Mouse (Mus musculus) liver, adult 2 months (tissue): ENCODE data around the gene Elane. TPM values are rescaled to one million over a fixed set of nuclear protein-coding genes. Genes with fewer than 3 reads are reported as not detected.

Source experiments
- DNase-seq: peaks from one replicate; pipeline ENCODE4 v3.0.0-alpha.2; 2011; ENCODE audit warnings: low read depth, low spot score; ENCODE audit errors: extremely low read depth
- H3K27ac ChIP-seq: fragments of 200-500 bp; replicated peaks from 2 replicates; pipeline ENCODE4 v1.5.1; 2012; ENCODE audit warnings: low read depth, mild to moderate bottlenecking, control low read depth, inconsistent platforms, low read length; ENCODE audit not compliant: insufficient read depth
- H3K27me3 ChIP-seq: fragments of 200-500 bp; 2 replicates; pipeline ENCODE4 v1.6.1; 2012; ENCODE audit warnings: mild to moderate bottlenecking, moderate library complexity, low read length, inconsistent platforms; ENCODE audit not compliant: control insufficient read depth, insufficient read depth
- H3K36me3 ChIP-seq: fragments of 200-500 bp; 2 replicates; pipeline ENCODE4 v1.6.1; 2012; ENCODE audit warnings: low read length, inconsistent platforms; ENCODE audit not compliant: control insufficient read depth, insufficient read depth
- H3K4me1 ChIP-seq: fragments of 200-500 bp; 2 replicates; pipeline ENCODE4 v1.6.1; 2011; ENCODE audit warnings: low read length; ENCODE audit not compliant: control insufficient read depth, insufficient read depth
- H3K4me3 ChIP-seq: fragments of 200-500 bp; 2 replicates; pipeline ENCODE4 v1.5.1; 2011; ENCODE audit warnings: low read depth, mild to moderate bottlenecking, control low read depth, low read length, moderate library complexity; ENCODE audit not compliant: insufficient read depth
- H3K79me2 ChIP-seq: fragments of 200-500 bp; 2 replicates; pipeline ENCODE4 v1.6.1; 2012; ENCODE audit warnings: inconsistent platforms, mild to moderate bottlenecking, low read length, moderate library complexity; ENCODE audit not compliant: control insufficient read depth, insufficient read depth
- H3K9ac ChIP-seq: fragments of 200-500 bp; 2 replicates; pipeline ENCODE4 v1.6.1; 2012; ENCODE audit warnings: low read depth, mild to moderate bottlenecking, control low read depth, inconsistent platforms, low read length
- CTCF ChIP-seq: fragments of 200-500 bp; IDR thresholded peaks from 2 replicates; pipeline ENCODE4 v1.5.1; 2011; ENCODE audit warnings: low read depth, low read length, control low read depth
- POLR2A ChIP-seq: fragments of 200-500 bp; IDR thresholded peaks from 2 replicates; pipeline ENCODE4 v1.6.1; 2011; ENCODE audit warnings: low read length, control low read depth; ENCODE audit not compliant: insufficient read depth; ENCODE audit errors: extremely low read depth
- WGBS: fragments of 180-500 bp; shearing (Covaris S2); methylation state at CpG from one replicate; pipeline ENCODE4 v1.1.7; 2018; 5-methylcytosine and 5-hydroxymethylcytosine counted together
- polyA plus RNA-seq: library from polyadenylated mRNA; depleted of rRNA; stranded (reverse); fragments of >200 nt; gene quantifications from 2 replicates; pipeline ENCODE4 v1.2.3, GENCODE M21; 2012; rRNA removed
- total RNA-seq: library from RNA; depleted of rRNA; stranded (reverse); fragments of >200 nt; gene quantifications from 2 replicates; pipeline ENCODE4 v1.2.3, GENCODE M21; 2014; rRNA removed

Gene Elane
- total and polyA plus RNA-seq, 2 experiments: 0.12 TPM; not detected in 1

- no peak overlapping the region for H3K9ac ChIP-seq
- H3K27me3 ChIP-seq: no peaks in the 10 kb centered on the region
- WGBS: 12% methylated on average over 10 of the region's 10 CpGs
- H3K36me3 ChIP-seq: no peaks in the 10 kb centered on the region
- peaks cover 31% of the 10 kb centered on the region for H3K4me1 ChIP-seq
- H3K27ac ChIP-seq: no peak overlapping the region
- DNase-seq: peak; percentile 61
- H3K4me3 ChIP-seq: no peak overlapping the region
- no peak for TF ChIP-seq CTCF
- no peaks in the 10 kb centered on the region; the same call in 1 of the 2 replicates for H3K79me2 ChIP-seq
Observed at GRCm38 (mm10) chr10:79936284-79936910, 50.4 kb downstream of the Elane start.

DNA sequence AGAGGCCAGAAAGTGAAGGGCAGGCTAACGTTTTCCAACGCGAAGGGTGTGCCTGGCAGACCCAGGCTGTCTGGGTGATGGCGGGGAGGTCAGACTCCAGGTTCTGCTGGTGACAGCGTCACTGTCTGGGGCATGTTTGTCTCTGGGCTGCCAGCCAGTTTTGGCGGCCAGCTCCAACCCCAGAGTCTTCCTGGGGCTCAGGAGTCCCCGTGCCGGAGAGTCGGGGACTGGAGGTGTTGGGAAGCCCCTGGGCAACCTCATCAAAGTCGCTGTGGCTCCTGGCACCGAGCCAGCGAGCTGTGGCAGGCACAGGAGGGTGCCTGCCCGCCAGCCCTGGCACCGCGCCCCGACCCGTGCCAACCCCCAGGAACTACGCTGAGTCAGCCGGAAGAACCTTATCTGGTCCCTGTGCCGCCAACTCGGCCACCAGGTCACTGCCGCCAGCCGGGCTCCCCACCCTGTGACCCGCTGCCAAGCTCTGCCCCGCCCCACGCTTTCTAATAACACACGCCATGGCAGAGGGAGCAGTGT lies 50.9 kb downstream of the Elane start:
- H3K36me3 ChIP-seq: no peaks in the 10 kb centered on the region
- WGBS: 3% methylated on average over 27 of the region's 27 CpGs
- H3K27me3 ChIP-seq: no peaks in the 10 kb centered on the region
- peak; percentile 93 for DNase-seq
- peak overlapping the region; percentile 17; the same call in 1 of the 2 replicates for H3K4me3 ChIP-seq
- TF ChIP-seq POLR2A: no peak
- no peak for TF ChIP-seq CTCF
- H3K79me2 ChIP-seq: no peaks in the 10 kb centered on the region; the same call in 1 of the 2 replicates
- no peak overlapping the region for H3K9ac ChIP-seq
- no peak overlapping the region; the same call in 1 of the 2 replicates for H3K27ac ChIP-seq
- H3K4me1 ChIP-seq: peaks cover 31% of the 10 kb centered on the region

Other genes starting within 250 kb of the Elane start
Only the 30 nearest of the 34 such genes appear.
- 18.2 and 24.4 TPM in 2 replicates for gene Tpgs1, start 216.9 kb upstream of the Elane start, total RNA-seq
- 48.5 and 58.9 TPM in 2 replicates for gene Tpgs1, start 216.9 kb upstream of the Elane start, polyA plus RNA-seq
- gene Cdc34, start 204.1 kb upstream of the Elane start, total RNA-seq: 82.1 and 91.1 TPM in 2 replicates
- 215 and 222 TPM in 2 replicates for gene Cdc34, start 204.1 kb upstream of the Elane start, polyA plus RNA-seq
- 0.09 and 0.34 TPM in 2 replicates for gene Gzmm, start 197.2 kb upstream of the Elane start, total RNA-seq
- 0.09 and 0.37 TPM in 2 replicates for gene Gzmm, start 197.2 kb upstream of the Elane start, polyA plus RNA-seq
- 652 and 839 TPM in 2 replicates for gene Bsg, start 181.8 kb upstream of the Elane start, total RNA-seq
- gene Bsg, start 181.8 kb upstream of the Elane start, polyA plus RNA-seq: 523 and 643 TPM in 2 replicates
- 0.09 and 0.13 TPM in 2 replicates for gene Hcn2, start 169.6 kb upstream of the Elane start, total RNA-seq
- 0.45 and 0.67 TPM in 2 replicates for gene Hcn2, start 169.6 kb upstream of the Elane start, polyA plus RNA-seq
- gene Polrmt, start 139.7 kb upstream of the Elane start, total RNA-seq: 7.7 and 12.8 TPM in 2 replicates
- gene Polrmt, start 139.7 kb upstream of the Elane start, polyA plus RNA-seq: 32.7 and 42.4 TPM in 2 replicates
- gene Fgf22, start 131.2 kb upstream of the Elane start, total RNA-seq: not detected in 2 replicates
- not detected in 2 replicates for gene Fgf22, start 131.2 kb upstream of the Elane start, polyA plus RNA-seq
- 7.6 and 11.7 TPM in 2 replicates for gene Rnf126, start 119.3 kb upstream of the Elane start, total RNA-seq
- gene Rnf126, start 119.3 kb upstream of the Elane start, polyA plus RNA-seq: 65.1 and 70.6 TPM in 2 replicates
- gene Fstl3, start 109.0 kb upstream of the Elane start, total RNA-seq: 0.09 and 0.27 TPM in 2 replicates
- 0.18 and 0.60 TPM in 2 replicates for gene Fstl3, start 109.0 kb upstream of the Elane start, polyA plus RNA-seq
- gene Prss57, start 95.3 kb upstream of the Elane start, total RNA-seq: not detected in 2 replicates
- gene Prss57, start 95.3 kb upstream of the Elane start, polyA plus RNA-seq: not detected in 2 replicates
- gene Palm, start 92.7 kb upstream of the Elane start, total RNA-seq: 0.81 and 0.92 TPM in 2 replicates
- 1.9 and 3.0 TPM in 2 replicates for gene Palm, start 92.7 kb upstream of the Elane start, polyA plus RNA-seq
- gene Misp, start 65.3 kb upstream of the Elane start, total RNA-seq: 0.18 and 0.40 TPM in 2 replicates
- gene Misp, start 65.3 kb upstream of the Elane start, polyA plus RNA-seq: 0.16 and 0.51 TPM in 2 replicates
- gene Ptbp1, start 31.8 kb upstream of the Elane start, total RNA-seq: 43.9 and 86.1 TPM in 2 replicates
- gene Ptbp1, start 31.8 kb upstream of the Elane start, polyA plus RNA-seq: 77.6 and 103 TPM in 2 replicates
- 0.40 TPM in 1 of 2 replicates, not detected in the other for gene Prtn3, start 11.8 kb upstream of the Elane start, total RNA-seq
- 0.20 and 1.1 TPM in 2 replicates for gene Prtn3, start 11.8 kb upstream of the Elane start, polyA plus RNA-seq
- under 0.01 TPM in 1 of 2 replicates, not detected in the other for gene Plppr3, start 11.6 kb upstream of the Elane start, total RNA-seq
- 0.38 and 0.47 TPM in 2 replicates for gene Plppr3, start 11.6 kb upstream of the Elane start, polyA plus RNA-seq
- 5.7 and 11.3 TPM in 2 replicates for gene Cfd, start 4.6 kb downstream of the Elane start, total RNA-seq
- gene Cfd, start 4.6 kb downstream of the Elane start, polyA plus RNA-seq: 0.37 and 0.98 TPM in 2 replicates
- 5.9 and 8.2 TPM in 2 replicates for gene Med16, start 22.7 kb downstream of the Elane start, total RNA-seq
- gene Med16, start 22.7 kb downstream of the Elane start, polyA plus RNA-seq: 29.9 and 30.6 TPM in 2 replicates
- gene Gm26602, start 24.6 kb downstream of the Elane start, total RNA-seq: not detected in 2 replicates
- gene Gm26602, start 24.6 kb downstream of the Elane start, polyA plus RNA-seq: not detected in 2 replicates
- 0.18 and 0.60 TPM in 2 replicates for gene Kiss1r, start 30.7 kb downstream of the Elane start, total RNA-seq
- 1.5 and 1.9 TPM in 2 replicates for gene Kiss1r, start 30.7 kb downstream of the Elane start, polyA plus RNA-seq
- 12.4 and 15.5 TPM in 2 replicates for gene R3hdm4, start 35.0 kb downstream of the Elane start, total RNA-seq
- 78.8 and 80.0 TPM in 2 replicates for gene R3hdm4, start 35.0 kb downstream of the Elane start, polyA plus RNA-seq
- gene Arid3a, start 40.8 kb downstream of the Elane start, total RNA-seq: 0.37 and 0.74 TPM in 2 replicates
- gene Arid3a, start 40.8 kb downstream of the Elane start, polyA plus RNA-seq: 0.69 and 1.7 TPM in 2 replicates
- 24.8 TPM in 2 replicates for gene Wdr18, start 73.9 kb downstream of the Elane start, total RNA-seq
- gene Wdr18, start 73.9 kb downstream of the Elane start, polyA plus RNA-seq: 59.8 and 63.3 TPM in 2 replicates
- 0.18 TPM in 1 of 2 replicates, not detected in the other for gene Grin3b, start 84.5 kb downstream of the Elane start, total RNA-seq
- gene Grin3b, start 84.5 kb downstream of the Elane start, polyA plus RNA-seq: 0.45 TPM in 2 replicates
- gene Tmem259, start 98.1 kb downstream of the Elane start, total RNA-seq: 35.7 and 51.7 TPM in 2 replicates
- gene Tmem259, start 98.1 kb downstream of the Elane start, polyA plus RNA-seq: 223 and 259 TPM in 2 replicates
- gene Cnn2, start 102.3 kb downstream of the Elane start, total RNA-seq: 5.2 and 6.4 TPM in 2 replicates
- gene Cnn2, start 102.3 kb downstream of the Elane start, polyA plus RNA-seq: 6.9 and 9.8 TPM in 2 replicates
- gene Abca7, start 110.2 kb downstream of the Elane start, total RNA-seq: 1.4 and 1.9 TPM in 2 replicates
- gene Abca7, start 110.2 kb downstream of the Elane start, polyA plus RNA-seq: 3.2 and 3.4 TPM in 2 replicates
- gene Arhgap45, start 130.4 kb downstream of the Elane start, total RNA-seq: 4.5 and 4.6 TPM in 2 replicates
- 7.7 and 10.9 TPM in 2 replicates for gene Arhgap45, start 130.4 kb downstream of the Elane start, polyA plus RNA-seq
- 26.4 and 39.1 TPM in 2 replicates for gene Polr2e, start 153.5 kb downstream of the Elane start, total RNA-seq
- gene Polr2e, start 153.5 kb downstream of the Elane start, polyA plus RNA-seq: 71.1 and 74.6 TPM in 2 replicates
- 712 and 752 TPM in 2 replicates for gene Gpx4, start 160.9 kb downstream of the Elane start, total RNA-seq
- 535 and 559 TPM in 2 replicates for gene Gpx4, start 160.9 kb downstream of the Elane start, polyA plus RNA-seq
- 8.9 and 11.8 TPM in 2 replicates for gene Sbno2, start 219.3 kb downstream of the Elane start, total RNA-seq
- 19.2 and 25.9 TPM in 2 replicates for gene Sbno2, start 219.3 kb downstream of the Elane start, polyA plus RNA-seq